Mouse (Mus musculus) liver, embryonic 14.5 days (tissue): ENCODE measurements at regions not wholly inside any gene's neighbourhood (a gene's known extent, or its start where the extent isn't known, plus 50 kb on each side); places are given as distances from the start of the nearest gene placed in this dataset.
"Not testable (repeated sequence)": the region's sequence is repeated elsewhere in the genome, so short reads cannot be mapped to it uniquely, and the experiment has no call there.

Experiments used
- ATAC-seq: fragments of 200-750 bp; cut with Nextera tagmentation; 2 replicates; pipeline ENCODE4 v1.8.0; 2017; ENCODE audit warnings: moderate number of reproducible peaks, mild to moderate bottlenecking, moderate library complexity; ENCODE audit not compliant: insufficient read depth
- DNase-seq, 3 experiments: peaks; one replicate each; pipeline ENCODE4 v3.0.0-alpha.2; 2012 to 2013; ENCODE audit warnings: low read depth in 3 of 3, low spot score in 3 of 3
- H3K27ac ChIP-seq: fragments of 300-500 bp; sonication (generic); 2 replicates; pipeline ENCODE4 v1.5.1; 2014; ENCODE audit warnings: moderate library complexity, mild to moderate bottlenecking, control low read depth, inconsistent platforms
- H3K27me3 ChIP-seq: fragments of 300-500 bp; sonication (generic); 2 replicates; pipeline ENCODE4 v1.6.1; 2014; ENCODE audit warnings: mild to moderate bottlenecking, low read length, moderate library complexity; ENCODE audit not compliant: control insufficient read depth, insufficient read depth
- H3K36me3 ChIP-seq: fragments of 300-500 bp; sonication (generic); replicated peaks from 2 replicates; pipeline ENCODE4 v1.6.1; 2014; ENCODE audit warnings: low read depth; ENCODE audit not compliant: control insufficient read depth, insufficient read depth
- H3K4me1 ChIP-seq, 2 experiments: fragments of 200-500 bp in 1 of 2; fragments of 300-500 bp in 1 of 2; sonication (generic) in 1 of 2; replicated peaks; 2 replicates each; pipeline ENCODE4 v1.6.1; 2012 to 2014; ENCODE audit warnings: antibody characterized with exemption in 1 of 2, inconsistent platforms in 1 of 2, low read length in 1 of 2; ENCODE audit not compliant: control insufficient read depth in 2 of 2, insufficient read depth in 2 of 2
- H3K4me2 ChIP-seq: fragments of 300-500 bp; sonication (generic); 2 replicates; pipeline ENCODE4 v1.6.1; 2014; ENCODE audit warnings: low read depth, mild to moderate bottlenecking, control low read depth, moderate library complexity
- H3K4me3 ChIP-seq, 2 experiments: fragments of 200-500 bp in 1 of 2; fragments of 300-500 bp in 1 of 2; sonication (generic) in 1 of 2; 2 replicates each; pipeline ENCODE4 v1.5.1; 2012 to 2014; ENCODE audit warnings: low read depth in 2 of 2, low read length in 2 of 2, mild to moderate bottlenecking in 2 of 2, control low read depth in 1 of 2, inconsistent platforms in 1 of 2, moderate library complexity in 1 of 2; ENCODE audit not compliant: insufficient read depth in 1 of 2
- H3K9ac ChIP-seq: fragments of 300-500 bp; sonication (generic); replicated peaks from 2 replicates; pipeline ENCODE4 v1.6.1; 2014; ENCODE audit warnings: mild to moderate bottlenecking, control low read depth, moderate library complexity
- H3K9me3 ChIP-seq: fragments of 300-500 bp; sonication (generic); 2 replicates; pipeline ENCODE4 v1.6.1; 2016; ENCODE audit warnings: low read length, mixed read lengths; ENCODE audit not compliant: control insufficient read depth
- CTCF ChIP-seq: IDR thresholded peaks from 2 replicates; pipeline ENCODE4 v1.5.1; 2016; ENCODE audit warnings: antibody characterized with exemption, low read depth, control low read depth
- EP300 ChIP-seq: IDR thresholded peaks from 2 replicates; pipeline ENCODE4 v1.6.1; 2016; ENCODE audit warnings: antibody characterized with exemption, low read depth
- WGBS: fragments of 180-500 bp; shearing (Covaris S2); extraction: QIAGEN DNeasy Blood & Tissue Kit; methylation state at CpG from one replicate; pipeline ENCODE4 v1.1.7; 2014; ENCODE audit not compliant: insufficient replicate concordance; 5-methylcytosine and 5-hydroxymethylcytosine counted together

DNA sequence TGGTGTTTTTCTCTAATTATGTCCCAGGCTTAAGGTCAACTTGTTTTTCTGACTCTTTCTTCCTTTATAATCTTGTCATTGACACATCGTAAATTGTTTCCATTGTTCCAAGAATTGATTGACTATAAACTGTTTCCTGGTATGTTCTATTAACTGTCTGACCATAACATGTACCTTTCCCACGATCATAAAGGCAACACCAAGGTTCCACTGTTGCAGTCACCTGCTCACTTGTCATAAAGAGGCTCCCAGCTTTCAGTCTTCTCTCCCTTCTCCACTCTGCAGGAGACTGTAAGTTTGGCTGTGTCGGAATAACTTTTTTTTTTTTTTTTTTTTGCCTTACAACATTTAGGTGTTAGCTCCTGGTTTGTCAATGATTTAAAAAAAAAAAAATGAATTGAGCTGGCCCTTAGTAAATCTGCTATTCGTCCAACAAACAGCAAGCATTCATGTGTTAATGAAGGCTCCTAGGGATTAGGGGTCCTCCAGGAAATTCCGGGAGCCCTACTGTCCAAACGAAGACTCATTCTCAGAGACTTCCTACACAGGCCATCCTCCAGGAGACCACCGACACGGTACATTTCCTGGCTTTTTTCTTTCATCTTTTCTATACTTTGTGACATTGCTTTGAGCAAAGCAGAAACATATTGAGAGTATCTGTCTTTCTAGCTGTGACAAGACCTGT is 122.2 kb upstream of the Trim24 start:
- ATAC-seq = no peak
- Histone ChIP-seq H3K4me2 (no peak overlapping the region), H3K4me1 (no peaks in the 10 kb centered on the region)

DNA sequence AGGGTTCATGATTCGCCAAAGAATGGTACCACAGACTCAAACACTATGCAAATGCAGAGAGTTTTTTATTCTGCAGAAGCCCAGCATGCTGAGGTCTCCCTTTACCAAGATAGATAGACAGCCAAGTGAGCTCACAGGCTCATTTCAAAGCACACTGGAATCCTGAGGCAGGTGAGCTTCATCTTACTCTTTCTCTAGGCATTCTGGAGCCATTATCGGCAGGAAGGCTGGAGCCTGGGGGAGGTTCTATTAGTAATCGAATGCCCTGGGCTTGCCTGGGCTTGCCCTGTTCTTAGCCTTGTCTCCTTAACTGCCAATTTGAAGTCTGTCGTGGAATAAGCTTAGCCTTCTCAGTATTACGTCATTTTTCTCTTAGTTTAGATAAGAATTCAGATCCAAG is 121.6 kb upstream of the Trim24 start:
- TF ChIP-seq CTCF = no peak
- no peak for TF ChIP-seq EP300
- ATAC-seq = no peak
- Histone ChIP-seq H3K36me3 (no peaks in the 10 kb centered on the region), H3K9me3 (no peaks in the 10 kb centered on the region), H3K27ac (no peak overlapping the region), H3K27me3 (no peaks in the 10 kb centered on the region), H3K4me2 (no peak overlapping the region), H3K4me1 (no peaks in the 10 kb centered on the region), H3K9ac (no peak overlapping the region), H3K4me3 (no peak overlapping the region)
- no peak for DNase-seq
- WGBS = 60% methylated on average over 5 of the region's 5 CpGs

More for the DNA sequence above, 122.2 kb upstream of the Trim24 start:
- Histone ChIP-seq H3K27me3 (no peaks in the 10 kb centered on the region), H3K9ac (no peak overlapping the region), H3K4me3 (no peak overlapping the region), H3K9me3 (no peaks in the 10 kb centered on the region), H3K36me3 (no peaks in the 10 kb centered on the region), H3K27ac (no peak overlapping the region)
- TF ChIP-seq CTCF (no peak), EP300 (no peak)
- DNase-seq = no peak
- WGBS = 60% methylated on average over 8 of the region's 8 CpGs

DNA sequence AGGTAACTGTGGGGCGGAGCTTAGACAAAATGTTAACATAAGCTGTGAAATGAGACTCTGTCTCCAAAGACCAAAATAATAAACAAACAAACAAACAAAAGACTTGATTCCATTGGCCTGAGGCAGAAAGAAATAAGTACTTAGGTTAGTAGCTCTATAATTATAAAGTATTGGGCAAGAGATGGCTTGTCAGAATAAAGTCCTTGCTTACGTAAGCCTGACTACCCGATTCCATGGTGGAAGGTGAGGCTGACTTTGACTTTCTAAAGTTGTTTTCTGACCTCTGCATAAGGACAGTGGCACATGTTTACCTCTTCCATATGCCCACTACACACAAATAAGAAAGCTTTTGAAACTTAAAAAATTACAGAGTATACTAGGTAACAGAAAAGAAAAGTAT is 120.3 kb upstream of the Trim24 start:
- ATAC-seq = no peak
- 76% methylated on average over 3 of the region's 3 CpGs for WGBS
- TF ChIP-seq EP300 (no peak), CTCF (no peak)
- Histone ChIP-seq H3K27ac (no peak overlapping the region), H3K9me3 (no peaks in the 10 kb centered on the region), H3K36me3 (no peaks in the 10 kb centered on the region), H3K9ac (no peak overlapping the region), H3K27me3 (no peaks in the 10 kb centered on the region), H3K4me3 (no peak overlapping the region), H3K4me1 (no peaks in the 10 kb centered on the region), H3K4me2 (no peak overlapping the region)
- no peak for DNase-seq

DNA sequence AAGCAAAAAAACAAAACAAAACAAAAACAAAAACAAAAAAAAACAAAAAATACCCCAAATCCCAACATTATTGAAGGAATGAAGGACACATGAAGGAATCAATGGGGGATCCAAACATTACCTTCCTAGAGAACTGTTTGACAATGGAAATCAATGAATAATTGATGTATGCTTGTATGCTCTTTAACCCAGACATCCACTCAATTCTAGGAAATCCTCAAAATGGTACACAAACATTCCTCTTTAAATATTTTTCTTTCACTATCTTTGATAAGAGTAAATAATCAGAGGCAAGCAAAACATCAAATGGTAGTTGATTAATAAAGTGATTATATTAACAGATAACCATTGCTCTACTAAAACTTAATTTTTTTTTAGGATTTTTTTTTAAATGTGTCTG is 118.9 kb upstream of the Trim24 start:
- ATAC-seq (no peak), DNase-seq (no peak)
- Histone ChIP-seq H3K4me2 (no peak overlapping the region), H3K4me1 (no peaks in the 10 kb centered on the region), H3K27me3 (no peaks in the 10 kb centered on the region), H3K4me3 (no peak overlapping the region), H3K27ac (no peak overlapping the region), H3K9me3 (no peaks in the 10 kb centered on the region), H3K36me3 (no peaks in the 10 kb centered on the region), H3K9ac (no peak overlapping the region)
- TF ChIP-seq CTCF = no peak
- TF ChIP-seq EP300 = no peak

DNA sequence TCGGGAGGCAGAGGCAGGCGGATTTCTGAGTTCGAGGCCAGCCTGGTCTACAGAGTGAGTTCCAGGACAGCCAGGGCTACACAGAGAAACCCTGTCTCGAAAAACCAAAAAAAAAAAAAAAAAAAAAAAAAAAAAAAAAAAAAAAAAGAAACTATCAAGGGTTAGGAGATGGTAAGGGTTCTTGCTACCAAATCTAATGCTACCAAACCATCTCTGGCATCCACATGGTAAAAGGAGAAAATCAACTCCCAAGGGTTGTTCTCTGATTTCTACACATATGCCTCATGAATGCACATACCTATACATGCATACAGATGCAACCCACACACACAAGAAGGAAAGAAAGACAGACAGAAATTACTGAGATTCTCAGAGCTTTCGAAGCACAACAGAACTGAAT is 109.6 kb upstream of the Trim24 start:
- H3K4me2 ChIP-seq, H3K36me3 ChIP-seq, ATAC-seq, H3K9me3 ChIP-seq, H3K9ac ChIP-seq, H3K4me3 ChIP-seq, H3K4me1 ChIP-seq, DNase-seq, H3K27ac ChIP-seq, H3K27me3 ChIP-seq: not testable (repeated sequence)
- WGBS = 72% methylated on average over 3 of the region's 5 CpGs
